In genomic region chr10:67174049-67174448, GRCm38 (mm10) we compare ENCODE assay signal across 21 mouse cellular contexts.
A peak's percentile ranks its signal among the peaks of the same experiment; 100 is the strongest.
DNase-seq lines count a peak whose midpoint lies in the region; ATAC-seq and TF ChIP-seq lines count a peak whose summit lies in the region.
"Had no signal": no experiment of that assay in that cellular context is flagged by ENCODE, and none has a peak within 500 bp of the region (broad histone marks: within the 10 kb centered on the region; RNA-seq: fewer than 3 reads in every experiment).

No protein-coding gene starts in this region.

- no peak for TF ChIP-seq CTCF in lung, adult 2 months (IDR thresholded peaks at IDR 0.05; ENCODE audit: insufficient read depth, low read length)

- no peak overlapping the region for H3K4me2 ChIP-seq in embryonic facial prominence, embryonic 13.5 days
- H3K4me2 ChIP-seq in lung, embryonic 16.5 days (ENCODE audit: low read depth, low read length) = no peak overlapping the region
- no peak overlapping the region for H3K4me2 ChIP-seq in liver, embryonic 11.5 days
- H3K4me2 ChIP-seq: embryonic facial prominence, embryonic 15.5 days; forebrain, embryonic 15.5 days; heart, embryonic 12.5 days; hindbrain, embryonic 15.5 days had no signal

- no peak overlapping the region for H3K9ac ChIP-seq in embryonic facial prominence, embryonic 13.5 days
- H3K9ac ChIP-seq in lung, embryonic 16.5 days (ENCODE audit: low read length) = no peak overlapping the region
- no peak overlapping the region for H3K9ac ChIP-seq in liver, embryonic 11.5 days (ENCODE audit: low read depth, low read length)
- H3K9ac ChIP-seq: embryonic facial prominence, embryonic 15.5 days; forebrain, embryonic 15.5 days; heart, embryonic 12.5 days; hindbrain, embryonic 15.5 days had no signal

- no peak overlapping the region for H3K4me3 ChIP-seq in embryonic facial prominence, embryonic 13.5 days
- H3K4me3 ChIP-seq in embryonic facial prominence, embryonic 10.5 days = no peak overlapping the region
- H3K4me3 ChIP-seq in lung, adult 2 months (replicated peaks; ENCODE audit: extremely low read depth, low read depth, low read length) = no peak overlapping the region
- no peak overlapping the region for H3K4me3 ChIP-seq in lung, embryonic 16.5 days (ENCODE audit: low read length)
- no peak overlapping the region for H3K4me3 ChIP-seq in liver, embryonic 11.5 days (ENCODE audit: low read depth, low read length)
- H3K4me3 ChIP-seq: embryonic facial prominence, embryonic 15.5 days; erythroblast, embryonic 14.5 days; forebrain, embryonic 15.5 days; heart, embryonic 12.5 days; hindbrain, embryonic 15.5 days had no signal

- no peaks in the 10 kb centered on the region; the same call in 1 of the 2 replicates for H3K36me3 ChIP-seq in embryonic facial prominence, embryonic 13.5 days
- peaks cover 6% of the 10 kb centered on the region; the same call in 1 of the 2 replicates for H3K36me3 ChIP-seq in embryonic facial prominence, embryonic 10.5 days (replicated peaks)
- no peaks in the 10 kb centered on the region for H3K36me3 ChIP-seq in lung, embryonic 16.5 days (ENCODE audit: control insufficient read depth, insufficient read depth, low read length)
- no peaks in the 10 kb centered on the region for H3K36me3 ChIP-seq in liver, embryonic 11.5 days (ENCODE audit: control insufficient read depth, insufficient read depth, low read length)
- H3K36me3 ChIP-seq: embryonic facial prominence, embryonic 15.5 days; forebrain, embryonic 15.5 days; hindbrain, embryonic 15.5 days had no signal

- 0 out of 2 replicates have a peak overlapping the region, but pooled peaks have one; percentile 7 for H3K27ac ChIP-seq in embryonic facial prominence, embryonic 13.5 days
- no peak overlapping the region for H3K27ac ChIP-seq in embryonic facial prominence, embryonic 10.5 days (replicated peaks)
- H3K27ac ChIP-seq in lung, embryonic 16.5 days (ENCODE audit: low read length) = no peak overlapping the region
- H3K27ac ChIP-seq in liver, embryonic 11.5 days (ENCODE audit: low read depth, low read length) = no peak overlapping the region
- H3K27ac ChIP-seq: embryonic facial prominence, embryonic 15.5 days; forebrain, embryonic 15.5 days; hindbrain, embryonic 15.5 days had no signal

- no peak for TF ChIP-seq POLR2A in lung, adult 2 months (IDR thresholded peaks at IDR 0.05; ENCODE audit: borderline replicate concordance, extremely low read depth, low read depth, low read length)

- no peaks in the 10 kb centered on the region for H3K4me1 ChIP-seq in embryonic facial prominence, embryonic 13.5 days
- H3K4me1 ChIP-seq in embryonic facial prominence, embryonic 10.5 days = no peaks in the 10 kb centered on the region
- peaks cover 9% of the 10 kb centered on the region for H3K4me1 ChIP-seq in lung, adult 2 months (ENCODE audit: control insufficient read depth, insufficient read depth, low read length)
- H3K4me1 ChIP-seq in lung, embryonic 16.5 days (replicated peaks; ENCODE audit: control insufficient read depth, insufficient read depth, low read length) = peaks cover 21% of the 10 kb centered on the region
- H3K4me1 ChIP-seq in liver, embryonic 11.5 days (replicated peaks; ENCODE audit: control insufficient read depth, insufficient read depth, low read length) = peaks cover 7% of the 10 kb centered on the region
- H3K4me1 ChIP-seq: embryonic facial prominence, embryonic 15.5 days; forebrain, embryonic 15.5 days; hindbrain, embryonic 15.5 days had no signal

- no peak for DNase-seq in embryonic facial prominence, embryonic 10.5 days (ENCODE audit: low spot score)
- DNase-seq in lung, adult 18-20 months = peak; percentile 67 to 79
- no peak for DNase-seq in lung, adult 2 months
- DNase-seq in lung, postnatal 25 days (ENCODE audit: low spot score) = peak; percentile 68
- DNase-seq in liver, embryonic 11.5 days (ENCODE audit: low spot score) = no peak
- DNase-seq in adrenal gland, postnatal 36 days = no peak
- DNase-seq: adrenal gland, postnatal 10 days; B cell, adult 2 months; cerebellum, adult 11-12 months; cerebellum, adult 9-10 months; cerebellum, postnatal 25 days; gastrocnemius, postnatal 14 days had no signal

- WGBS in embryonic facial prominence, embryonic 13.5 days = 92% methylated on average over 1 of the region's 1 CpGs
- 87% methylated on average over 1 of the region's 1 CpGs for WGBS in embryonic facial prominence, embryonic 10.5 days
- 68% methylated on average over 1 of the region's 1 CpGs for WGBS in lung, adult 2 months
- WGBS in lung, embryonic 16.5 days = 76% methylated on average over 1 of the region's 1 CpGs
- WGBS in liver, embryonic 11.5 days = 94% methylated on average over 1 of the region's 1 CpGs

- ATAC-seq in embryonic facial prominence, embryonic 13.5 days (ENCODE audit: insufficient number of reproducible peaks, insufficient read depth, low FRiP score, low TSS enrichment, low read depth) = no peak
- peak; percentile 61; the same call in 1 of the 2 replicates for ATAC-seq in lung, embryonic 16.5 days (ENCODE audit: low read depth)
- no peak for ATAC-seq in liver, embryonic 11.5 days (replicated peaks; ENCODE audit: low FRiP score)
- ATAC-seq: CD4-positive, CD25-positive, alpha-beta regulatory T cell, adult 4 months; forebrain, embryonic 15.5 days had no signal

- no peaks in the 10 kb centered on the region for H3K27me3 ChIP-seq in embryonic facial prominence, embryonic 13.5 days
- H3K27me3 ChIP-seq in embryonic facial prominence, embryonic 10.5 days (replicated peaks; ENCODE audit: low read depth, poor library complexity, severe bottlenecking) = no peaks in the 10 kb centered on the region
- no peaks in the 10 kb centered on the region for H3K27me3 ChIP-seq in lung, embryonic 16.5 days (ENCODE audit: control insufficient read depth, insufficient read depth, low read depth, low read length)
- H3K27me3 ChIP-seq in liver, embryonic 11.5 days (replicated peaks; ENCODE audit: control insufficient read depth, insufficient read depth, low read length) = no peaks in the 10 kb centered on the region
- H3K27me3 ChIP-seq: embryonic facial prominence, embryonic 15.5 days; forebrain, embryonic 15.5 days; heart, embryonic 12.5 days; hindbrain, embryonic 15.5 days had no signal

- no peaks in the 10 kb centered on the region for H3K9me3 ChIP-seq in embryonic facial prominence, embryonic 13.5 days
- no peaks in the 10 kb centered on the region for H3K9me3 ChIP-seq in embryonic facial prominence, embryonic 10.5 days
- H3K9me3 ChIP-seq in lung, embryonic 16.5 days (ENCODE audit: control insufficient read depth, low read length) = no peaks in the 10 kb centered on the region
- no peaks in the 10 kb centered on the region for H3K9me3 ChIP-seq in liver, embryonic 11.5 days (ENCODE audit: control insufficient read depth, low read length)
- H3K9me3 ChIP-seq: embryonic facial prominence, embryonic 15.5 days; forebrain, embryonic 15.5 days; G1E; heart, embryonic 12.5 days; hindbrain, embryonic 15.5 days had no signal

Comparison
In these comparisons a context has a peak if more than half of its experiments do, and no peak if none do; other contexts are left out.
1. DNase-seq: peak in lung, adult 18-20 months (2 of 2) and lung, postnatal 25 days (single experiment); none in embryonic facial prominence, embryonic 10.5 days (single experiment), lung, adult 2 months (single experiment), liver, embryonic 11.5 days (single experiment) and adrenal gland, postnatal 36 days (0 of 2).